Mouse (Mus musculus): Measurements from ENCODE around the gene Fam43a. TPM values are rescaled to one million over a fixed set of nuclear protein-coding genes. Genes with fewer than 3 reads are reported as not detected.
A peak's percentile ranks its signal among the peaks of the same experiment; 100 is the strongest.

The Fam43a gene
- polyA plus RNA-seq, 1 experiment from 2014 or later, result 6.7 TPM

DNA sequence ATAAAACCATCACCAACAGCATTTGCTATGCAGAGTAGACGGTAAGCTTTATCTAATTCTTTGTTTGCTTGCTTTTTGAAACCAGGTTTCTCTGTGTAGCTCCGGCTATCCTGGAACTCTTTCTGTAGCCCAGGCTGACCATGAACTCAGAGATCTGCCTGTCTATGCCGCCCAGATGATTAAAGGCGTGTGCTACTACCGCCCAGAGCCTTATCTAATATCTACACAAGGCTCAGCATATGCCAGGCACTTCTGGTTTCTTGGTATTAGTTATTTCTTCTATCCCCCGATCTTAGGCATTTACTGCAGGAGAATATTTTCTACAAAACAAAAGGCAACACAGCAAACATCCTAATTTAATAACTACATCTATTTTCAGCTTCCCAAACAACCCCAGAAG lies 33.9 kb upstream of the Fam43a start:
- no peaks in the 10 kb centered on the region for H3K9me3 ChIP-seq (ENCODE audit: control insufficient read depth, low read length)
- H3K4me3 ChIP-seq (ENCODE audit: low read depth, low read length), result no peak overlapping the region
- no peaks in the 10 kb centered on the region for H3K27me3 ChIP-seq (ENCODE audit: control insufficient read depth, insufficient read depth, low read length)
- no peaks in the 10 kb centered on the region for H3K4me1 ChIP-seq (replicated peaks; ENCODE audit: control insufficient read depth, insufficient read depth, low read length)
- H3K27ac ChIP-seq (ENCODE audit: low read depth, low read length), result no peak overlapping the region
- no peak overlapping the region for H3K9ac ChIP-seq (ENCODE audit: low read depth, low read length)
- peaks cover 23% of the 10 kb centered on the region for H3K36me3 ChIP-seq (ENCODE audit: control insufficient read depth, insufficient read depth, low read length)
- no peak overlapping the region for H3K4me2 ChIP-seq (replicated peaks; ENCODE audit: low read depth, low read length)
- 94% methylated on average over 6 of the region's 6 CpGs for WGBS
- ATAC-seq (ENCODE audit: low FRiP score) (no peak), DNase-seq (ENCODE audit: low spot score) (no peak)

DNA sequence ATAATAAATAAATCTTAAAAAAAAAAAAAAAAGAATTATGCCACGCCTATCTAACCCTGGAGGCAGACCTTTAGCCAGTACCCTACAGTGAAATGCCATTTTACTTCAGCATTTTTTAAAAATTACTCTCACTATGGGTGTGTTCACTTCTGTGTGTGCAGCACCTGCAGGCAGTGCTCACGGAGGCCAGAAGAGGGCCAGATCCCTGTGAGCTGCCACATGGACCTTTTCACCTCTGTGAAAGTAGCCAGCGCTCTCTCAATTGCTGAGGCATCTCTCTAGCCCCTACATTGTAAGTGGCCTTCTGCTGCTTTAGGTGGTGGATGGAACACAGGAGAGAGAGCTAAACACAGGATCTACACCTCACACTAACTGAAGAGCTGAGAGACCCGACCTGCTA lies 29.4 kb upstream of the Fam43a start:
- Histone ChIP-seq H3K4me3 (ENCODE audit: low read depth, low read length) (no peak overlapping the region), H3K27ac (ENCODE audit: low read depth, low read length) (no peak overlapping the region), H3K4me1 (replicated peaks; ENCODE audit: control insufficient read depth, insufficient read depth, low read length) (no peaks in the 10 kb centered on the region), H3K36me3 (ENCODE audit: control insufficient read depth, insufficient read depth, low read length) (peaks cover 28% of the 10 kb centered on the region), H3K4me2 (replicated peaks; ENCODE audit: low read depth, low read length) (no peak overlapping the region), H3K9ac (ENCODE audit: low read depth, low read length) (no peak overlapping the region), H3K27me3 (ENCODE audit: control insufficient read depth, insufficient read depth, low read length) (no peaks in the 10 kb centered on the region), H3K9me3 (ENCODE audit: control insufficient read depth, low read length) (no peaks in the 10 kb centered on the region)
- DNase-seq (ENCODE audit: low spot score) (no peak), ATAC-seq (ENCODE audit: low FRiP score) (no peak)
- WGBS, result 97% methylated on average over 4 of the region's 4 CpGs

DNA sequence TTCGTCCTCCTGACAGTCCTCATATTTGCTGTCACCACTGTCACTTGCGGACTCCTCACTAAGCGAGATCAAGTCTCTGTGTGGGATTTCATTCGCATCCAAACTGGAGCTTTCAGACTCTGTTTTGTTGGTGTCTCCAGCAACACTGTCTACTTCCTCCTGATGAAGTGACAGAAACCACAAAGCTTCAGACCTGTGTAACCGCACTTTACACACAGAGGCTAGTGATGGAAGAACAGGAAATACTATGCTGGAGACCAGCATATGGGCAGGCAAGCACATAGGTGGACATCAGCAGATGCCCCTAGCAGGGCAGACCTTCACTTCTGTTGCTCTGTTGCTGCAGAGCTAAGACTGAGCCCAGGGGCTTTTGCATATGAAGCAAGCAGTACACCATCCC lies 28.1 kb upstream of the Fam43a start:
- Histone ChIP-seq H3K36me3 (ENCODE audit: control insufficient read depth, insufficient read depth, low read length) (peaks cover 31% of the 10 kb centered on the region), H3K27ac (ENCODE audit: low read depth, low read length) (no peak overlapping the region), H3K9me3 (ENCODE audit: control insufficient read depth, low read length) (no peaks in the 10 kb centered on the region), H3K9ac (ENCODE audit: low read depth, low read length) (no peak overlapping the region), H3K4me3 (ENCODE audit: low read depth, low read length) (no peak overlapping the region), H3K4me2 (replicated peaks; ENCODE audit: low read depth, low read length) (no peak overlapping the region), H3K4me1 (replicated peaks; ENCODE audit: control insufficient read depth, insufficient read depth, low read length) (no peaks in the 10 kb centered on the region), H3K27me3 (ENCODE audit: control insufficient read depth, insufficient read depth, low read length) (no peaks in the 10 kb centered on the region)
- 93% methylated on average over 5 of the region's 5 CpGs for WGBS
- no peak for ATAC-seq (ENCODE audit: low FRiP score)
- no peak for DNase-seq (ENCODE audit: low spot score)

DNA sequence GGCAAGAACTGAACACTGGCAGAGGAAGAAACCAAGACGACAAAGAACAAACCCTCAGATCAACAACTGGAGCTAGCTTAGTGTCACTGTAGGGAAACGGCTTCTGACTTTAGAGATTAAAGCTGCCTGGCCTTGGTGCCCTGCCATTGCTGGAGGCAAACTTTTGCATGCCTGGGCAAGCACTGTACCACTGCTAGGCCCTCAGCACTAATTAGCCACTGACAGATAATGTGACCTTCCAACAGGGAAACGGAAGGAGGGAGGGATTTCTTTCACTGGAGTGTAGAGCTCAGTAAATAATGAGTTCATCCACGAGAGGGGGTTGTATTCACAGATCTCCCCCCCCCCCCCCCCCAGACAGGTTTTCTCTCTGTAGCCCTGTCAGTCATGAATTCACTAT lies 27.3 kb upstream of the Fam43a start:
- Histone ChIP-seq H3K9me3 (ENCODE audit: control insufficient read depth, low read length) (no peaks in the 10 kb centered on the region), H3K27me3 (ENCODE audit: control insufficient read depth, insufficient read depth, low read length) (no peaks in the 10 kb centered on the region), H3K36me3 (ENCODE audit: control insufficient read depth, insufficient read depth, low read length) (peaks cover 34% of the 10 kb centered on the region), H3K4me2 (replicated peaks; ENCODE audit: low read depth, low read length) (no peak overlapping the region), H3K27ac (ENCODE audit: low read depth, low read length) (no peak overlapping the region), H3K4me3 (ENCODE audit: low read depth, low read length) (no peak overlapping the region), H3K9ac (ENCODE audit: low read depth, low read length) (no peak overlapping the region), H3K4me1 (replicated peaks; ENCODE audit: control insufficient read depth, insufficient read depth, low read length) (no peaks in the 10 kb centered on the region)
- no peak for ATAC-seq (ENCODE audit: low FRiP score)
- 73% methylated on average over 4 of the region's 4 CpGs for WGBS
- DNase-seq (ENCODE audit: low spot score), result no peak

DNA sequence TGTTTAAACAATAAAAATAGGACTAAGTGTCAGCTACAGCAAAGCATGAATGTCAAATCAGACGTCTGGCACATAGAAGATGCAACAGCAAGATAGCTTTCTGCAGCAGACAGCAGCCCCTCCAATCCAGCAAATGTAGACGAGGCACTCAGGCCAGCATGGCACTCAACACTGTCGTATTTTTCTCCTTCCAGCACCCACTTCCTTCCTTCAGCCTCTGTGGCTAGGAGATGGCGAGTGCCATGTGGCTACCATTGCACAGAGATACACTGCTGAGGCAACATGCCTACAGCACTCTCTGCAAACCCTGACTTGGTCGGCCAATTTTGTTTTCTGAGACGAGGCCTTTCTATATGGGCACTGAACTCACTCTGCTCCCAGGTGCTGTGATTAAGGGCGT lies 23.7 kb upstream of the Fam43a start:
- Histone ChIP-seq H3K4me1 (replicated peaks; ENCODE audit: control insufficient read depth, insufficient read depth, low read length) (no peaks in the 10 kb centered on the region), H3K27ac (ENCODE audit: low read depth, low read length) (no peak overlapping the region), H3K9ac (ENCODE audit: low read depth, low read length) (no peak overlapping the region), H3K36me3 (ENCODE audit: control insufficient read depth, insufficient read depth, low read length) (peaks cover 20% of the 10 kb centered on the region; the same call in 1 of the 2 replicates), H3K4me3 (ENCODE audit: low read depth, low read length) (no peak overlapping the region), H3K9me3 (ENCODE audit: control insufficient read depth, low read length) (no peaks in the 10 kb centered on the region), H3K4me2 (replicated peaks; ENCODE audit: low read depth, low read length) (no peak overlapping the region), H3K27me3 (ENCODE audit: control insufficient read depth, insufficient read depth, low read length) (no peaks in the 10 kb centered on the region)
- DNase-seq (ENCODE audit: low spot score), result no peak
- WGBS, result 89% methylated on average over 7 of the region's 7 CpGs
- ATAC-seq (ENCODE audit: low FRiP score), result no peak

DNA sequence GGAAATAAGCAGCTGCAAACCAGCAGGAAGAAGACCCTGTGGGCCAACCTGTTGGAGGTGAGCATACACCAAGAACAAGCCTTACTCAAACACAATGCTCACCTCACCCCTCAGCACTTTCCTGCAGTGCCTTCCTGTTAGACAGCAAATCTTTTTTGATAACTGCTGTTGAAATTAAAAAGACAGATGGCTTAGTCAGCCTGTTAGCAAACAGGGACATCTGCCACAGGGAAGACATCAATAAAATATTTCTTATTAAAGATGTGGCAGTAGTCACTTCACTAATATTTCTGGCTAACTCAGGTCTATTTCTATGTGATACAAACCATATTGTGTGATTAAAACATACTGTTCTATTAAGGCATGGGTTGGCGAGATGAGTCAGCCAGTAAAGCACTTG lies 23.1 kb upstream of the Fam43a start:
- Histone ChIP-seq H3K4me1 (replicated peaks; ENCODE audit: control insufficient read depth, insufficient read depth, low read length) (no peaks in the 10 kb centered on the region), H3K27me3 (ENCODE audit: control insufficient read depth, insufficient read depth, low read length) (no peaks in the 10 kb centered on the region), H3K36me3 (ENCODE audit: control insufficient read depth, insufficient read depth, low read length) (peaks cover 14% of the 10 kb centered on the region; the same call in 1 of the 2 replicates), H3K9ac (ENCODE audit: low read depth, low read length) (no peak overlapping the region), H3K27ac (ENCODE audit: low read depth, low read length) (no peak overlapping the region), H3K9me3 (ENCODE audit: control insufficient read depth, low read length) (no peaks in the 10 kb centered on the region), H3K4me2 (replicated peaks; ENCODE audit: low read depth, low read length) (no peak overlapping the region), H3K4me3 (ENCODE audit: low read depth, low read length) (no peak overlapping the region)
- DNase-seq (ENCODE audit: low spot score) (no peak), ATAC-seq (ENCODE audit: low FRiP score) (no peak)
- WGBS, result 85% methylated on average over 1 of the region's 1 CpGs

DNA sequence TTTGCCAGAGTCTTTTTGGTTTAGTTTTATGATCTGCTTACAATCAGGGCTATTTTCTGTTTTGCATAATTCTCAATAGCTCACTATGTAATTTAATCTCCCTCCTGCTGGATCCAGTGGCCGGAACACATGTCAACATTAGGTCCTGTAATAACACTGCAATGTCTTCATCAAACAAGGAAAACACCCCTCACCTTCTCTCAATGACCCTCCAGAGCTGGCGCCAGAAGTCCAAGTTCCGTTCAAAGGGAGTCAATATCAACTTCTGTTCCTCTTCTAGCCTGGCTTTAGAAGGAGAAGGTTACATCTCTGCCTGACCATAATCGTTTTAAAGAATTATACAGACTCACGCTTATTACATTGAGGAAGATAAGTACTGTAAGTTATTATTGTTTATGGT lies 18.8 kb upstream of the Fam43a start:
- 91% methylated on average over 5 of the region's 5 CpGs for WGBS
- no peaks in the 10 kb centered on the region for H3K27me3 ChIP-seq (ENCODE audit: control insufficient read depth, insufficient read depth, low read length)
- peaks cover 18% of the 10 kb centered on the region for H3K36me3 ChIP-seq (ENCODE audit: control insufficient read depth, insufficient read depth, low read length)
- H3K9ac ChIP-seq (ENCODE audit: low read depth, low read length), result no peak overlapping the region
- H3K4me2 ChIP-seq (replicated peaks; ENCODE audit: low read depth, low read length), result no peak overlapping the region
- H3K27ac ChIP-seq (ENCODE audit: low read depth, low read length), result no peak overlapping the region
- no peak overlapping the region for H3K4me3 ChIP-seq (ENCODE audit: low read depth, low read length)
- H3K4me1 ChIP-seq (replicated peaks; ENCODE audit: control insufficient read depth, insufficient read depth, low read length), result no peaks in the 10 kb centered on the region
- ATAC-seq (ENCODE audit: low FRiP score) (no peak), DNase-seq (ENCODE audit: low spot score) (no peak)
- H3K9me3 ChIP-seq (ENCODE audit: control insufficient read depth, low read length), result no peaks in the 10 kb centered on the region

DNA sequence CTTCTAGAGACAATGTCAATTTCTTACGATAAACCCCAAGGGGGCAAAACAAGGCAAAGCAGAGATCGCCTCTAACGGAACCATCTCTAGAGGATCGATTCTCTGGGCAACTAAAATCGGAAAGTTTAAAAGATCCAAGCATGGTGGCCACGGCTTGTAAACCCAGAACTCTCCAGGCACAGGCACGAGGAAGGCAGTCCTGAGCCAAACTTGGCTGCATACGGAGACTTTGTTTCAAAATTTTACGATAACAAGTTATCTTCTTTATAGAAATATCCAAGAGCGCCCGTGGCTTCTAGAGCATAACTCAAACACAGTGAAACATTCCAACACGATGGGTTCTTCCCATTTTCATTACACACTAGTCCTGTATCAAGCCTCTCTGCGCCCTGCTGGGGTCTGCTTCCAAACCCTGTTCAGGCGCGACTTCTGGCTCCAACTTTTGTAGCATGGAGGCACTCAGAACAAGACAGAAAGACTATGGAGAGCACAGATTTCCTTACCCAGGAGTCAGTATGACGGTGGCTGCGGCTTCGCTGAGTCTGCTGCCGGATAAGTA lies 12.5 kb upstream of the Fam43a start:
- Histone ChIP-seq H3K4me1 (replicated peaks; ENCODE audit: control insufficient read depth, insufficient read depth, low read length) (no peaks in the 10 kb centered on the region; the same call in 1 of the 2 replicates), H3K9ac (ENCODE audit: low read depth, low read length) (peak overlapping the region; percentile 73), H3K36me3 (ENCODE audit: control insufficient read depth, insufficient read depth, low read length) (peaks cover 10% of the 10 kb centered on the region), H3K4me2 (replicated peaks; ENCODE audit: low read depth, low read length) (peak overlapping the region; percentile 72), H3K9me3 (ENCODE audit: control insufficient read depth, low read length) (no peaks in the 10 kb centered on the region), H3K27me3 (ENCODE audit: control insufficient read depth, insufficient read depth, low read length) (no peaks in the 10 kb centered on the region), H3K4me3 (ENCODE audit: low read depth, low read length) (peak overlapping the region; percentile 78), H3K27ac (ENCODE audit: low read depth, low read length) (no peak overlapping the region)
- DNase-seq (ENCODE audit: low spot score), result no peak
- 4% methylated on average over 19 of the region's 19 CpGs for WGBS
- no peak for ATAC-seq (ENCODE audit: low FRiP score)

DNA sequence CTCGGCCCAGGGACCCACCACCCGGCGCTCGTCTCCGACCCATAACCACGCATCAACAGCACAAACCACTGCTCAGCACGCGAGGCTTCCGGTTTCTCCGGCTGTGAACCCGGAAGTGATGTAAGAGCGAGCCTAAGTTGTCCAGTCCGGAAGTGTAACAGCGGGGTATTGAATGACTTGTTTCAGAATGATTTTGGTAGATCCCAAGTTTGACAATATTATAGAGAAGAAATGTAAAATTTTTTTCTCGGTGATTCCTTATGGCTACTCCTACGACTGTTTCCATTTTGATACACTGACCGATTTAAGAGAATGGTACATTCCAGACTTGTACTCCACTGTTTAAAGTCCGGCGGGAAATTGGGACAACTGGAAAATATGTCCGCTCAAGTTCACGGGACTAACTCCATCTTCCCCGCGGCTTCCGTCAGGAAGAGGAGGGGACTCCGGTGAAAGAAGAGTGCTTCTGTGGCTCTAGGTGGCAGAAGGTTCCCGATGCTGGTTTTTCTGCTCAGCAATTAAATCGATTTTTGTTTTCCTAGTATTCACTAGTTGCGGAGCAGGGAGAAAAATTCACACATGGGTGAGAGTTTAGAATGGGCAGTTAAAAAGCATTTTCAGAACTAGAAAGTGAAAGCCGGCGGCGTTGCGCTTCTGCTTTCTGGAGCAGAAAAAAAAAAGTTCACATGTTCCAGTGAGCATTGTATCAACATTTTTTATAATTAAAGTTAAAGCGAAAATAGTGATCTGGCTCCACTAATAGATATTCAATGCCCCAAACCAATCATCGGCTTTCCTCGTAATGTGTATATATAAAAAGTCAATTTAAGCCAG lies 11.8 kb upstream of the Fam43a start, which contains the start of gene Lsg1:
Gene Lsg1 (minus strand): TSS at position 99 of the 834 bp plus-strand sequence.
- WGBS, result 4% methylated on average over 35 of the region's 35 CpGs
- ATAC-seq (ENCODE audit: low FRiP score), result peak; percentile 98
- no peaks in the 10 kb centered on the region for H3K9me3 ChIP-seq (ENCODE audit: control insufficient read depth, low read length)
- peak within 1 kb of the TSS; percentile 78 for H3K4me3 ChIP-seq (ENCODE audit: low read depth, low read length)
- peak within 1 kb of the TSS; percentile 73 for H3K9ac ChIP-seq (ENCODE audit: low read depth, low read length)
- DNase-seq (ENCODE audit: low spot score), result peak; percentile 92
- peak within 1 kb of the TSS; percentile 72 for H3K4me2 ChIP-seq (replicated peaks; ENCODE audit: low read depth, low read length)
- no peaks in the 10 kb centered on the region; the same call in 1 of the 2 replicates for H3K4me1 ChIP-seq (replicated peaks; ENCODE audit: control insufficient read depth, insufficient read depth, low read length)
- H3K36me3 ChIP-seq (ENCODE audit: control insufficient read depth, insufficient read depth, low read length), result peaks cover 6% of the 10 kb centered on the region
- no peaks in the 10 kb centered on the region for H3K27me3 ChIP-seq (ENCODE audit: control insufficient read depth, insufficient read depth, low read length)
- H3K27ac ChIP-seq (ENCODE audit: low read depth, low read length), result no peak within 1 kb of the TSS
